9 mouse cellular contexts compared by ENCODE assay signal in the genomic region with DNA sequence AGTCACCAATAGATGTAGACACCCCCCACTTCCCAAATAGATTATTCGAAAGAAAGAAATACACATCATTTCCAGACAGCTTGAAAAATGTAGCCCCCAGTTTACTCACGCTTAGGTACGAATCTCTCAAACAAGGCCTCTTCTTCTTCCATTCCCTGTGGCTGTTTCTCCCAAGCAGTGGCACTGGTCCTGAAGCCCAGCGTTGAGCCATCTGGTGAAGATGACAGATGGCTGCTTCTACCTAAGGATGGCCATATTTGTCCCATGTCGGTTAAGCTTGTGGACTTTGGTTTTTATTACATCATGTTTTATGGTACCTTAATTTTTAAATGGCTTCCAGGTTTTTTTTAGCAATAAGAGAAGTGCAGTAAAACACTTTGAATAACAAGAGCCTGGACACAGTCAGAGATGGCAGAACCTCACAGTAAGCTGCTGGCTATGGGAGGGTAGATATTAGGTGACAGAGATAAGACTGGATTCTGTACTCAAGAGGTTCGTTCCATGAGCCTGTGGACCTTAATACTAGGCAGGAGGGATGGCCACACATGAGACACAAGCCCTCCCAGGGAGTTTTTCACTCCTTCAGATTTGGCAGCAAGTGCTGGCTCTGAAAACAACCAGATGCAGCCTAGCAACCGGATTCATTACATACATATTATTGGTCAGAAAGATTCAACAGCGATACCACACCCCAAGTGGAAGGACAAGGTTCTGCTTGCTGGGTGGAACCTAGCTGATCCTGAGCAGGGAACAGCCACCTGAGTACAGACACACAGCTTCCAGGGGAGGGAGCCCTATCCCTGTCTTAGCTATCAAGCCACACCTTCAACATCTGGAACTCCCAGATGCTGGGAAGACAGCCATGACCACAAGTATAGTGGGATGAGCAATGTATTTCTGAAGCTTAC. TPM values are rescaled to one million over a fixed set of nuclear protein-coding genes. Genes with fewer than 3 reads are reported as not detected.
A peak's percentile ranks its signal among the peaks of the same experiment; 100 is the strongest.
DNase-seq lines count a peak whose midpoint lies in the region; ATAC-seq lines count a peak whose summit lies in the region.
"Had no signal": no experiment of that assay in that cellular context is flagged by ENCODE, and none has a peak within 500 bp of the region (broad histone marks: within the 10 kb centered on the region; RNA-seq: fewer than 3 reads in every experiment).

No protein-coding gene starts in this region.

- 0 out of 2 replicates have a peak overlapping the region, but pooled peaks have one; percentile 11 for H3K27ac ChIP-seq in stomach, embryonic 15.5 days

- H3K27me3 ChIP-seq in stomach, embryonic 15.5 days (replicated peaks), result no peaks in the 10 kb centered on the region

- H3K36me3 ChIP-seq in stomach, embryonic 15.5 days, result no peaks in the 10 kb centered on the region

- no peak for DNase-seq in cerebellum, postnatal 4 days (ENCODE audit: low spot score in 2 of 2)
- DNase-seq in right cerebral cortex, adult 2 months (ENCODE audit: low spot score in 2 of 2), result peak; percentile 13 to 40
- no peak for DNase-seq in right cerebral cortex, adult 18-20 months
- peak; percentile 16 to 39 for DNase-seq in kidney, postnatal 4 days

- peak; percentile 56 for ATAC-seq in cerebellum, adult (ENCODE audit: insufficient number of reproducible peaks, low FRiP score, low TSS enrichment)
- ATAC-seq in stomach, embryonic 15.5 days (ENCODE audit: insufficient read depth, low FRiP score, low read depth), result peak; percentile 61
- ATAC-seq in erythroblast, adult 5-6 weeks (replicated peaks; ENCODE audit: low FRiP score, poor library complexity, severe bottlenecking), result no peak
- ATAC-seq in inflammation-experienced regulatory T-cells, adult 6 months, result no peak

- H3K9me3 ChIP-seq in stomach, embryonic 15.5 days, result no peaks in the 10 kb centered on the region

- H3K4me3 ChIP-seq in stomach, embryonic 15.5 days (replicated peaks), result no peak overlapping the region

- H3K4me2 ChIP-seq in stomach, embryonic 15.5 days, result no peak overlapping the region

- WGBS in stomach, embryonic 15.5 days, result 60% methylated on average over 8 of the region's 8 CpGs

- H3K9ac ChIP-seq in stomach, embryonic 15.5 days, result no peak overlapping the region

- H3K4me1 ChIP-seq in stomach, embryonic 15.5 days, result peaks cover 3% of the 10 kb centered on the region; the same call in 1 of the 2 replicates

RNA-seq across cellular contexts. Expression of gene Tmprss2, which starts 59.4 kb away (rescaled TPM):
- polyA plus RNA-seq in stomach, embryonic 15.5 days (2015; fragmentation: Nextera tagmentation; extraction: Ambion mirVana), result 34.4 and 37.6 TPM in 2 replicates
- total RNA-seq in erythroblast, adult 5-6 weeks (2015; ENCODE audit: low replicate concordance), result not detected in 2 replicates
- total RNA-seq in erythroblast, adult 5-6 weeks (2017; ENCODE audit: low replicate concordance), result not detected in 2 replicates
- polyA plus RNA-seq in inflammation-experienced regulatory T-cells, adult 6 months (2017; shearing (Covaris generic)), result under 1 TPM in 1 of 3 experiments, not detected in 2; 0.22 TPM
- total RNA-seq: left cerebral cortex, adult 18-20 months had no signal

Comparison
In these comparisons a context has a peak if more than half of its experiments do, and no peak if none do; other contexts are left out.
1. DNase-seq: peak in right cerebral cortex, adult 2 months (2 of 2) and kidney, postnatal 4 days (2 of 2); none in cerebellum, postnatal 4 days (0 of 2) and right cerebral cortex, adult 18-20 months (single experiment).
2. ATAC-seq: peak in cerebellum, adult (single experiment) and stomach, embryonic 15.5 days (single experiment); none in erythroblast, adult 5-6 weeks (single experiment) and inflammation-experienced regulatory T-cells, adult 6 months (single experiment).
3. RNA of gene Tmprss2, which starts 59.4 kb away (polyA plus RNA-seq): 34.4 to 37.6 TPM in stomach, embryonic 15.5 days; 0.22 TPM in inflammation-experienced regulatory T-cells, adult 6 months; every median in the first group is over 10 times any median in the second.